Mouse (Mus musculus) layer of hippocampus, adult 2 months (tissue): ENCODE data around the gene Rwdd4a. TPM values are rescaled to one million over a fixed set of nuclear protein-coding genes. Genes with fewer than 3 reads are reported as not detected.

Experiments used
- DNase-seq, 2 experiments: peaks; one replicate each; pipeline ENCODE4 v3.0.0; 2022; ENCODE audit warnings: low spot score in 2 of 2
- H3K27ac ChIP-seq: fragments of 200-600 bp; 2 replicates; pipeline ENCODE4 v1.8.1; 2022
- H3K4me3 ChIP-seq: fragments of 200-600 bp; 2 replicates; pipeline ENCODE4 v1.8.1; 2022; ENCODE audit warnings: mild to moderate bottlenecking
- CTCF ChIP-seq: fragments of 200-600 bp; conservative IDR thresholded peaks from 2 replicates; pipeline ENCODE4 v1.8.1; 2022; ENCODE audit warnings: antibody characterized with exemption, mild to moderate bottlenecking, moderate library complexity
- microRNA-seq, 2 experiments: library from miRNA; unstranded; fragments of <30 nt; microRNA quantifications; one replicate each; pipeline ENCODE4 v1.2.0; 2021
- total RNA-seq, 2 experiments: library from RNA; stranded (reverse); gene quantifications; 2 replicates each; pipeline ENCODE4 v1.2.3; 2021

Gene Rwdd4a
- total RNA-seq, 2 experiments from 2014 or later = 27.6 to 29.3 TPM

DNA sequence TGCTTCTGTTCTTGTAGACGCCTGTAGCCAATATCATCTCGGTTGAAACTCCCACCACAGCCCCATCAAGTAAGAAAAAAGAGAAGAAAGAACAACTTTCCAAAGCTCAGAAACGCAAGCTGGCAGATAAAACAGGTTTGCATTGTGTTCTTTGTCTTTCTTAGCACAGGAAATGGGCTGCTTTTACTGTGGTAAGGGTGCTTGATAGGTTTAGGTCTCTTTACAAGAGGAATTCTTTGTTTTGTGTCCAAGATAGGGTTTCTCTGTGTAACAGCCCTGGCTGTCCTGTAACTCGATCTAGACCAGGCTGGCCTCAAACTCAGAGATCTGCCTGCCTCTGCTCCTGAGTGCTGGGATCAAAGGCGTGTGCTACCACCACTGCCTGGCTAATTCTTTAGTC, 10.6 kb downstream of the Rwdd4a start:
- no peak for DNase-seq
- TF ChIP-seq CTCF = no peak
- no peak overlapping the region for H3K27ac ChIP-seq
- H3K4me3 ChIP-seq = no peak overlapping the region

DNA sequence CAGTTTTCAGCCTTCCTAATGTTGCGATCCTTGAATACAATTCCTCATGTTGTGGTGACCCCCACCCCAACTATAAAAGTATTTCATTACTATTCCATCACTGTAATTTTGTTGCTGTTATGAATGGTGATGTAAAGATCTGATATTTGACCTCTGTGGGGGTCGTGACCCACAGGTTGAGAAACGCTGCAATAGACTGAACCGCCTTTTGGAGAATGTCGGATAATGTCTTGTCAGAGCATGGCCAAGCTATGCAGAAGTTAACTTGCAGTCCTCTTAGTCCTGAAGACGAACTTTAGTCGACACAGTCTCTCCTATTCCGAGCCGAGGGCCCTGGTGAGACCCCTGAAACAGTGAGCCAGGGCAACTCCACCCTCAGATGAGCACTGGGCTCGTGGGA, 13.6 kb downstream of the Rwdd4a start:
- no peak for DNase-seq
- no peak for TF ChIP-seq CTCF
- no peak overlapping the region for H3K27ac ChIP-seq
- no peak overlapping the region for H3K4me3 ChIP-seq

- Histone ChIP-seq H3K27ac (no peak overlapping the region), H3K4me3 (no peak overlapping the region)
- DNase-seq = no peak
- peak; percentile 69 for TF ChIP-seq CTCF
These were observed 20.1 kb downstream of the Rwdd4a start for GRCm38 (mm10) chr8:47553613-47554012.

- DNase-seq = no peak
- no peak for TF ChIP-seq CTCF
- Histone ChIP-seq H3K4me3 (no peak overlapping the region), H3K27ac (no peak overlapping the region)
These were observed 23.0 kb downstream of the Rwdd4a start for GRCm38 (mm10) chr8:47556446-47556845.

- no peak overlapping the region for H3K27ac ChIP-seq
- no peak for DNase-seq
- no peak for TF ChIP-seq CTCF
- H3K4me3 ChIP-seq = no peak overlapping the region
These were observed 24.8 kb downstream of the Rwdd4a start for GRCm38 (mm10) chr8:47558274-47558673.

- no peak overlapping the region for H3K27ac ChIP-seq
- no peak for DNase-seq
- TF ChIP-seq CTCF = no peak
- H3K4me3 ChIP-seq = no peak overlapping the region
These were observed 27.3 kb downstream of the Rwdd4a start for GRCm38 (mm10) chr8:47560801-47561200.

DNA sequence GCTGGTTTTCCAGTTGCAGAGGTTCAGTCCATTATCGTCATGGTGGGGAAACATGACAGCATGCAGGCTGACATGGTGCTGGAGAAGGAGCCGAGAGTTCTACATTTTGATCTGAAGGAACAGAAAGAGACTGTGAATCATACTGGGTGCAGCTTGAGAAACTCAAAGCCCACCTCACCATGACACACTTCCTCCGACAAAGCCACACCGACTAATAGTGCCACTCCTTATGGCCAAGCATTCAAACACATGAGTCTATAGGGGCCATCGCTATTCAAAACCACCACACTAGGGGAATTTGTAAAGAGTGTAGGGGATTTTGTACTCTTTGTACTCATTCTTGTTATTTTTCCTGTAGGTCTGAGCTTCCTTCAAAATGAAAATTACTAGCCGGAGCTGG, 33.1 kb downstream of the Rwdd4a start:
- no peak overlapping the region for H3K27ac ChIP-seq
- no peak for TF ChIP-seq CTCF
- no peak for DNase-seq
- H3K4me3 ChIP-seq = no peak overlapping the region

- TF ChIP-seq CTCF = no peak
- H3K4me3 ChIP-seq = no peak overlapping the region
- H3K27ac ChIP-seq = no peak overlapping the region
- no peak for DNase-seq
These were observed 34.6 kb downstream of the Rwdd4a start for GRCm38 (mm10) chr8:47568098-47568497.

DNA sequence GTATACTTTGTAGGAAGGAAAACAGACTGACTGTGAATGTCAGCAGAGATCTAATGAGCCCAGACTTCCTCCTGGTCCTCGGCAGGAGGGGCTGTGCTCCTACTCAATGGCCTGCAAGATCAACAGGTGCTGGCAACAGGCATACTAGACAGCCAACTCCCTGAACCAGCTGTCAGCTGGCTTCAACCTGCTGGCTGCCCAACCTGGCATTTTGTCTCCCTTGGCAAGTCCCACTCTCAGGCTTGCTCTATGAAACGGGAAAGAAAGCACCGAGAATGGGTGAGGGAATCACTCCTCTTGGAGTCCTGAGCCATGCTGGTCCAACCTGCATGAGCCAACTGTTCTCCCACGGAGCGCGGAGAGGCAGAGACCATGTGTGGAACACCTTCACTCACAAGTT, 36.7 kb downstream of the Rwdd4a start:
- no peak for TF ChIP-seq CTCF
- Histone ChIP-seq H3K4me3 (no peak overlapping the region), H3K27ac (no peak overlapping the region)
- no peak for DNase-seq

GRCm38 (mm10) chr8:47573482-47573881, 40.0 kb downstream of the Rwdd4a start:
- Histone ChIP-seq H3K4me3 (no peak overlapping the region), H3K27ac (no peak overlapping the region)
- DNase-seq = no peak
- no peak for TF ChIP-seq CTCF

GRCm38 (mm10) chr8:47581454-47581853, 48.0 kb downstream of the Rwdd4a start:
- DNase-seq = peak in 1 of 2 experiments; percentile 21
- no peak for TF ChIP-seq CTCF
- Histone ChIP-seq H3K27ac (no peak overlapping the region), H3K4me3 (no peak overlapping the region)

GRCm38 (mm10) chr8:47588616-47589015, 55.2 kb downstream of the Rwdd4a start:
- DNase-seq = no peak
- TF ChIP-seq CTCF = no peak
- Histone ChIP-seq H3K27ac (no peak overlapping the region), H3K4me3 (no peak overlapping the region)

- no peak for DNase-seq
- Histone ChIP-seq H3K4me3 (peak overlapping the region; percentile 17; the same call in 1 of the 2 replicates), H3K27ac (no peak overlapping the region)
- TF ChIP-seq CTCF = no peak
These were observed 56.9 kb downstream of the Rwdd4a start for GRCm38 (mm10) chr8:47590400-47590799.

- no peak overlapping the region for H3K27ac ChIP-seq
- H3K4me3 ChIP-seq = no peak overlapping the region
- no peak for TF ChIP-seq CTCF
- DNase-seq = no peak
These were observed 67.2 kb downstream of the Rwdd4a start for GRCm38 (mm10) chr8:47600664-47601063.

Small RNA genes within 50 kb of the gene (microRNA-seq; reads per million reads assigned to microRNA genes)
- gene Gm27409 = 0 reads per million in 2 experiments

Other genes with a start within 250 kb of the Rwdd4a start
- 10 to 100 TPM; 85.3 to 86.3 TPM for gene Stox2, start 87.3 kb upstream of the Rwdd4a start, total RNA-seq
- 10 to 100 TPM; 55.9 to 58.7 TPM for gene Trappc11, start 194 bp upstream of the Rwdd4a start, total RNA-seq
- gene Ing2, start 141.9 kb downstream of the Rwdd4a start, total RNA-seq = 10 to 100 TPM; 36.1 to 36.8 TPM
- gene Cdkn2aip, start 180.3 kb downstream of the Rwdd4a start, total RNA-seq = 10 to 100 TPM; 14.3 to 17.2 TPM